Mouse (Mus musculus) lung, embryonic 16.5 days (tissue): Measurements from ENCODE around the gene Rrp1. TPM values are rescaled to one million over a fixed set of nuclear protein-coding genes. Genes with fewer than 3 reads are reported as not detected.

Experiments
- ATAC-seq: fragments of 200-750 bp; cut with Nextera tagmentation; 2 replicates; pipeline ENCODE4 v1.8.0; 2017; ENCODE audit warnings: low read depth, mild to moderate bottlenecking, moderate library complexity
- H3K27ac ChIP-seq: fragments of 300-500 bp; sonication (generic); 2 replicates; pipeline ENCODE4 v1.5.1; 2014; ENCODE audit warnings: mild to moderate bottlenecking, control low read depth, low read length
- H3K27me3 ChIP-seq: fragments of 300-500 bp; sonication (generic); 2 replicates; pipeline ENCODE4 v1.6.1; 2014; ENCODE audit warnings: low read depth, low read length, mixed read lengths; ENCODE audit not compliant: control insufficient read depth, insufficient read depth
- H3K36me3 ChIP-seq: fragments of 300-500 bp; sonication (generic); 2 replicates; pipeline ENCODE4 v1.6.1; 2014; ENCODE audit warnings: low read length; ENCODE audit not compliant: control insufficient read depth, insufficient read depth
- H3K4me1 ChIP-seq: fragments of 300-500 bp; sonication (generic); replicated peaks from 2 replicates; pipeline ENCODE4 v1.6.1; 2014; ENCODE audit warnings: low read length, mixed read lengths; ENCODE audit not compliant: control insufficient read depth, insufficient read depth
- H3K4me2 ChIP-seq: fragments of 300-500 bp; sonication (generic); 2 replicates; pipeline ENCODE4 v1.6.1; 2014; ENCODE audit warnings: low read depth, low read length, control low read depth
- H3K4me3 ChIP-seq: fragments of 300-500 bp; sonication (generic); 2 replicates; pipeline ENCODE4 v1.5.1; 2014; ENCODE audit warnings: mild to moderate bottlenecking, low read length, control low read depth
- H3K9ac ChIP-seq: fragments of 300-500 bp; sonication (generic); 2 replicates; pipeline ENCODE4 v1.6.1; 2014; ENCODE audit warnings: low read length, control low read depth
- H3K9me3 ChIP-seq: fragments of 300-500 bp; sonication (generic); 2 replicates; pipeline ENCODE4 v1.6.1; 2016; ENCODE audit warnings: low read length; ENCODE audit not compliant: control insufficient read depth
- WGBS: fragments of 180-500 bp; shearing (Covaris S2); extraction: QIAGEN DNeasy Blood & Tissue Kit; methylation state at CpG from one replicate; pipeline ENCODE4 v1.1.7; 2014; 5-methylcytosine and 5-hydroxymethylcytosine counted together
- polyA plus RNA-seq: library from polyadenylated mRNA; unstranded; fragments of >200 nt; fragmentation: Nextera tagmentation; extraction: Ambion mirVana; gene quantifications from 2 replicates; pipeline ENCODE4 v1.2.1, GENCODE M21; 2015

The Rrp1 gene
- polyA plus RNA-seq, 1 experiment from 2014 or later: 274 TPM

DNA sequence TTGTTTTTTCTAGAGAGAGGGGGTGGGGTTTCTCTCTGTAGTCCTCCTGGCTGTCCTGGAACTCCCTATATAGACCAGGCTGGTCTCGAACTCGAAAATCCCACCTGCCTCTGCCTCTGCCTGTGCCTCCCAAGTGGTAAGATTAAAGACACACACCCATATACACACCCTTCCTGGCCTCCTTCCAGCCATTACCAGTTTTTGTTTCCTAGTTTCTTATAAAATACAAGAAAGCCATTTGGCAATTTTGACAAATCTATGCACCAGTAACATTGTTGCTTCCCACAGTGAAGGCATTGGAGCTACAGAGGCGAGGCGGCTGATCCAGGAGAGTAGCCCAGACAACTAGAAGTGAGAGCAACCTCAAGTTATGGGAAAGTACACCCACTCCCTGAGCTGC, 54.6 kb downstream of the Rrp1 start:
- no peak overlapping the region for H3K4me2 ChIP-seq
- ATAC-seq: no peak
- no peak overlapping the region for H3K4me3 ChIP-seq
- H3K27ac ChIP-seq: no peak overlapping the region
- WGBS: 86% methylated on average over 4 of the region's 4 CpGs
- no peaks in the 10 kb centered on the region for H3K9me3 ChIP-seq
- no peak overlapping the region for H3K9ac ChIP-seq
- no peaks in the 10 kb centered on the region for H3K36me3 ChIP-seq
- no peaks in the 10 kb centered on the region for H3K27me3 ChIP-seq
- peaks cover 4% of the 10 kb centered on the region; the same call in 1 of the 2 replicates for H3K4me1 ChIP-seq

DNA sequence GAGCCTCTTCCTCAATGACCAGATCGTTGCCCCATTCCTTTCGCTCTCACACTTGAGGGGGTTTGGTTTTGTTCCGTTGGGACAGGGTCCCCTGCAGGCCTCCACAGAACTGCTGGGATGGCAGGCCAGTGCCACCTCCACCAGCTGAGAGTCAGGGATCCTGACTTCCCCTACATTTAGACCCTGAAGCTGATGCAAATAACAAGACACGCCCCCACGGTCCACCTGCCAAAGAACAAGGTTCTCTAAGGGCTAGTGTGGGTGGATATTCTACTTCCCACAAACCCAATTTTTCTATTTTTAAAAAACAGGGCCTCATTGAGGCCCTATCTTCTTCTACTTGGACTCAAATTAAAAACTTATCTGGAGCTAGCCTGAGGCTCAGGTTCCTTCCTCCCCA, 55.1 kb downstream of the Rrp1 start:
- Histone ChIP-seq H3K9me3 (no peaks in the 10 kb centered on the region), H3K4me1 (peaks cover 5% of the 10 kb centered on the region; the same call in 1 of the 2 replicates), H3K27me3 (no peaks in the 10 kb centered on the region), H3K27ac (no peak overlapping the region), H3K4me3 (no peak overlapping the region), H3K4me2 (no peak overlapping the region), H3K9ac (no peak overlapping the region), H3K36me3 (no peaks in the 10 kb centered on the region)
- ATAC-seq: no peak
- WGBS: 82% methylated on average over 5 of the region's 5 CpGs

DNA sequence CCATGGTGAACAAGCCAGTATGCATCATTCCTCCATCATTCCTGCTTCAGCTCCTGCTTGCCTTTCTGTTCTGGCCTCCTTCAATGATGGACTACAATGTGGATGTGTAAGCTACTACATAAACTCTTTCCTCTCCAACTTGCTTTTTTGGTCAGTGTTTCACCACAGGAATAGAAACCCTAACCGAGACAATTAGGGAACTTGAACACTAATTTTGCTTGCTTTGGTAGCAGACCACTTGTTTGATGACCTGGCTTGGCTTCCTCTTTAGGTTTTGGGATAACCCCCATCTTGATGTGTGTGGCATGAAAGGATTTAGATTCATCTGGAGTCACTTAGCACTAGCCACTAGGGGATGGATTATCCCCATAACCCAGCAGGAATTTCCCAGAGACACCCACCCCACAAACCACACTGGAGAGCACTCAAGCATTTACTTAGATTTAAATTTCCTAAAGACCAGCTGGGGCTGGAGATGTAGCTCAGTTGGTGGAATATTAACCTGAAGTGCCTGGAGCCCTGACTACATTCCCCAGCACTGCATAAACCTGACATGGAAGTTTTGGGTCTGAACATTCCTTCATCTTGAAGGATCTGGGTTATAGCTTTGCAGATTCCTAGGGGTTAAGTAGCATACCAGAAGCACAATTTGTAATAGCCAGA, 56.8 kb downstream of the Rrp1 start:
- Histone ChIP-seq H3K4me1 (peaks cover 9% of the 10 kb centered on the region), H3K4me2 (no peak overlapping the region), H3K4me3 (no peak overlapping the region), H3K27me3 (no peaks in the 10 kb centered on the region), H3K9ac (no peak overlapping the region), H3K9me3 (no peaks in the 10 kb centered on the region), H3K27ac (peak overlapping the region; percentile 72), H3K36me3 (no peaks in the 10 kb centered on the region)
- 53% methylated on average over 1 of the region's 1 CpGs for WGBS
- ATAC-seq: peak; percentile 32

DNA sequence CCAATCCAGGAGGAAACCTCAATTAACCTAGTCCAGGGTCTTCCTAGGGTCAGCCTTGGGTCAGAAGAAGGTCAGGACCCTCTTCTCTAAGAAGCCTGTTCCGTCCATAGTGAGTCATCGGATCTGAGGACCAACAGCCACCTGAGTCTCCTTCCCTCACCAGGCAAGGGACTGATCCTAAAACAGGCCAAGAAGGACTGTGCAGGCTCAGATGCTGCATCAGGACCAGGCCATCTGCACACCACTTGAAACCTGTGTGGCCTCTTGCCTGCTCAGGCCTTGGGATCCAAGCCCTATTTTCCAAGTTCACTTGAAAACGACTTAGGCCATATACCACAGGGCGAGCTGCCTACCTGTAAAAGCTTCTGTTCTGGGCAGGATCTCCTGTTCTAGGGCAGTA, 59.6 kb downstream of the Rrp1 start:
- H3K9ac ChIP-seq: 0 out of 2 replicates have a peak overlapping the region, but pooled peaks have one; percentile 97
- no peaks in the 10 kb centered on the region for H3K9me3 ChIP-seq
- H3K4me1 ChIP-seq: peaks cover 22% of the 10 kb centered on the region
- no peaks in the 10 kb centered on the region for H3K36me3 ChIP-seq
- no peaks in the 10 kb centered on the region for H3K27me3 ChIP-seq
- no peak overlapping the region for H3K27ac ChIP-seq
- 82% methylated on average over 4 of the region's 4 CpGs for WGBS
- no peak overlapping the region for H3K4me2 ChIP-seq
- no peak overlapping the region for H3K4me3 ChIP-seq
- no peak for ATAC-seq

DNA sequence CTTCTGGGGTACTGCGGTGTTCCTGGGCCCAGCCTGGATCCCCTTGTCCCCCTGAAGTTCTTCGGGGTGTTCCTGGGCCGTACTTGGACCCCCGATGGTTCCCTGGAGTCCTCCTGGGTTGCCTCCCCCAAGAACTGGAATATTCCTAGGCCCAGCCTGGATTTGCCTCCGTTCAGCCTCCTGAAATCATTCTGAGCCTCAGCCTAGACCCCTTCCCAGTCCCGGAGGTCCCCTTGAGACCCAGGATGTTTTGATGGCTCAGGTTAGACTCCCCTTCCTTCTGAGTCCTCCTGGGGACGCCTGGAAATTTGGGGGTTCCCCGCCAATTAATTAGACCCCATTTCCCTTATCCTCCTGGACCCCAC, 60.2 kb downstream of the Rrp1 start:
- 23% methylated on average over 8 of the region's 8 CpGs for WGBS
- no peak for ATAC-seq

DNA sequence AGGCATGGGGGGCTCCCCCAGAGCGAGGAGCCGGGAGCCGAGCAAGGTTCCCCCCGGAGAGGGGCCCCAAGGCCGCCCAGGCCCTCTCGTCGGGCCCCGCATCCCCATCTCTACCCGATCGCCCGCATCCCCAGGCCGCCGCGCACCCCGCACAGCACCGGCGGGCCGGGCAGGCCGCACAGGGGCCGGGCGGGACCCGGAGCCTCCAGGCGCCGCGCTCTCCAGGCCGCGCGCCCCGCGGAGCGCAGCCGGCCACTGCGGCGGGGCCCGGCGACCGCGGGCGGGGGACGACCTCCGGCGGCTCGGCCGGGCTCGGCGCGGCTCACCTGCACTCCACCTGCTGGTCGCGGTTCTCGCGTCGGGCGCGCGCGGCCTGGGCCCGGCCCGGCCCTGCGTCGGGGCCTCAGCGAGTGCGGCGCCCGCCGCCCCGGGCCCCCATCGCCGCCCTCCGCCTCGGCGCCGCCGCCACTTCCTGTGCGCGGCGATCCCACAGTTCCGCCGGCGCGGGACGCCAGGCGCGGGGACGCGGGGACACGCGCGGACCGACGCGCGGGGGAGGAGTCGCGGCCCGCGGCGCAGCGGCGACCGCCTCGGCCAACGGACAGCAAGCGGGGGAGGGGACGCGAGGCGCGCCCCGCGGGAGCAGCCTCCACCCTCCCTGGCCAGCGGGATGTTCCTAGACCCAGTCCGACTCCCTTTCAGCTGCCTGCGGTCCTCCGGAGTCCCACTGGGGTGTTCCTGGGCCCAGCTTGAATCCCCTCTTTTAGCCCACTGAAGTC, 60.8 kb downstream of the Rrp1 start, which contains the start of gene Agpat3:
Gene Agpat3, minus strand, starts transcription at position 603 of the 779 bp plus-strand sequence.
- peak within 1 kb of the TSS; percentile 29 for H3K27ac ChIP-seq
- H3K9me3 ChIP-seq: no peaks in the 10 kb centered on the region
- peaks cover 22% of the 10 kb centered on the region for H3K4me1 ChIP-seq
- peak within 1 kb of the TSS; percentile 97 for H3K9ac ChIP-seq
- 0% methylated on average over 46 of the region's 113 CpGs for WGBS
- peak; percentile 84 for ATAC-seq
- H3K27me3 ChIP-seq: no peaks in the 10 kb centered on the region
- no peaks in the 10 kb centered on the region for H3K36me3 ChIP-seq
- H3K4me3 ChIP-seq: peak within 1 kb of the TSS; percentile 79
- peak within 1 kb of the TSS; percentile 59 for H3K4me2 ChIP-seq

More for the DNA sequence above, 60.2 kb downstream of the Rrp1 start:
- Histone ChIP-seq H3K4me1 (peaks cover 22% of the 10 kb centered on the region), H3K9ac (peak overlapping the region; percentile 97), H3K36me3 (no peaks in the 10 kb centered on the region), H3K27ac (peak overlapping the region; percentile 29), H3K4me2 (peak overlapping the region; percentile 59), H3K9me3 (no peaks in the 10 kb centered on the region), H3K27me3 (no peaks in the 10 kb centered on the region), H3K4me3 (peak overlapping the region; percentile 79)

DNA sequence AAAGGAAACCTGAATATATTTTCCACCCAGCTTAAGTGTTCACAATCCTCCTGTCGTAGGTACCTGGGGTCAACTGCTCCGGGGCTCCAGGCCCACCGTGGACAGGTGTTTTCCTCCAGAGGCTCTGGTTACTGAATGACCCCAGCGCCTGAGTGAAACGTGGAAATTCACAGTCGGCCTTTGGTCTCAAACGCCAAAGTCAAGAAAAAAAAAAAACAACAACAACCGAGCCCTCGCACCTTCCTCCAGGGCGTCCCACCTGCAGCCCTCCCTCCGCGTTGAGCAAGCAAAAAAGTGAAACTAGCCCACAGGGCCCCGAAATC, 61.3 kb downstream of the Rrp1 start:
- Histone ChIP-seq H3K36me3 (no peaks in the 10 kb centered on the region), H3K9ac (peak overlapping the region; percentile 97), H3K27me3 (no peaks in the 10 kb centered on the region), H3K9me3 (no peaks in the 10 kb centered on the region), H3K4me2 (peak overlapping the region; percentile 59), H3K4me3 (peak overlapping the region; percentile 79), H3K27ac (peak overlapping the region; percentile 29), H3K4me1 (peaks cover 21% of the 10 kb centered on the region)
- no peak; the same call in 1 of the 2 replicates for ATAC-seq
- WGBS: under 1% methylated on average over 13 of the region's 13 CpGs

DNA sequence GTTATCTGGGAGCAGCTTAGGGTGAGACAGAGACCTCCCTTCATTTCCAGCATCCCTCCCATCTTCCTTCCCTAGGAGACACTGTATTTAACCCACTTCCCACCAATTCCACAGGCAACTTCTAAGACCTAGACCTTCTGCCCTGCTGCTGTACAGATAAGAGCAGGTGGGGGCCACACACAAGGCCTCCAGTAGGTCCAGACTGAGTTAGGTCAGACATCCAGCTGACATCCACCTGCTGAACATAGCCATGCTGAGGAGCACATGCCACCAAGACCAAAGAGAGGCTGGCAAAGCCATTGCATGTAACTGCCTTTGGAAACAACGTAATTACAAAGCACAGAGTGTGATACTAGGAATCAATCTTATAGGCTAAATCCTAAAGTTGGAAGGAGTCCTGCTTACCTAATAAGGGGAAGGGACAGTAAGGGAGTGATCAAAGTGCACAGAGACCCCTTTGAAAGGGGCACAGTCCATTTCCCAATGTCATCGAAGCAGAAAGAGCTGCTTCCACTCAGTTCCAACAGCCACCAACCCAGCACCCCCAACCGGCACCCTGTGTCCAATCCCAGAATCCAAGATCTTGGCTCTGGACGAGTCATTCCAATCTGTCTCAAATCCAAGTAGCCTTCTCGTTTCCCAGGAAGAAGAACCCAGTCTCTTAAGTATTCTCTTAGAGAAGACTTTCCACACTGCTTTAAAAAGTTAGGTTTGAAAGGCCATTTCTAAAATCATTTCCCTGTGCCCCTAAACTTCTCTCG, 61.9 kb downstream of the Rrp1 start:
- Histone ChIP-seq H3K9me3 (no peaks in the 10 kb centered on the region), H3K9ac (peak overlapping the region; percentile 97), H3K4me1 (peaks cover 20% of the 10 kb centered on the region), H3K4me2 (peak overlapping the region; percentile 59), H3K27me3 (no peaks in the 10 kb centered on the region), H3K36me3 (no peaks in the 10 kb centered on the region), H3K27ac (no peak overlapping the region), H3K4me3 (peak overlapping the region; percentile 79)
- ATAC-seq: no peak
- 22% methylated on average over 6 of the region's 6 CpGs for WGBS
